Mouse (Mus musculus): ENCODE measurements around the gene Bcl2l11.

The Bcl2l11 gene

GRCm38 (mm10) chr2:128139781-128140180 is 13.9 kb downstream of the Bcl2l11 start:
- no peak for DNase-seq (ENCODE audit: low read depth, low spot score)

GRCm38 (mm10) chr2:128140183-128140582 is 14.3 kb downstream of the Bcl2l11 start:
- DNase-seq (ENCODE audit: low read depth, low spot score): no peak

DNA sequence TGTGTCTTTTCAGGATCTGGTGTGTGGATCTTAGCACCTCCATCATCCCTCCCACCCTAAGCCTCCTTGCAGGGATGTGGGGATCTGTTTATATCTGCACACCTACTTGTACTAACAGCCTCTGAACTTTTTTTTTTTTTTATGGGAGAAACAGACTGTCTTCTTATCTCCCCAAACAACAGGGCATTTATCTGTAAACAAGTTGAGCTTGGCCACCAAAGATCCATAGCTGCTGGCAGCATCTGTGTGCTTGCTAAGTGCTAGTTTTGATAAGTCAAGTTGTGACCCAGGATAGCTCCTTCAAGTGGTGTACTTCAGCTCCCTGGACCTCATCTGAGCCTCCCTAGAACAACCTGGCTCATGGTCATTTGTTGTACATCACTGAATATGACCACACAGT is 18.2 kb downstream of the Bcl2l11 start:
- no peak for DNase-seq (ENCODE audit: low read depth, low spot score)

- DNase-seq (ENCODE audit: low read depth, low spot score): no peak
These were observed 19.6 kb downstream of the Bcl2l11 start for GRCm38 (mm10) chr2:128145433-128145832.

GRCm38 (mm10) chr2:128149596-128149995 is 23.8 kb downstream of the Bcl2l11 start:
- no peak for DNase-seq (ENCODE audit: low read depth, low spot score)

DNA sequence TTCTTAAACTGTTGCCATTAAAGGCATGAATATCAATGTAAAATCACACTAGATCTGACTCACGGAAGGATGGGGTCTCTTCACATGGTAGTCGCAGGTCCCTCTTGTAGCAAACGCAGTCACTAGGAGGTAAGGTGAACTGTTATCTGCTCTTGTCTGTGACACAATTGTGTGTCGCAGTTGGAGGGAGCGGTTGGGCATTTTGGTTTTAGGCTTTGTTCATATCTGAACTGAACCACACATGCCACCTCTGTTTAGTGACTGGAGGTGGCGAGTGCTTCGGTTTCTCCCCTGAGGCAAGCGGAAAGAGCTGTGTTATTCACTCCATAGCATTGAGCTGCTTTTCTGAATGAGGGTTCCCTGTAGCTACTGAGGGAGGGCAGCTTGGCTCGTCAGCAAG is 26.4 kb downstream of the Bcl2l11 start:
- no peak for DNase-seq (ENCODE audit: low read depth, low spot score)

GRCm38 (mm10) chr2:128152845-128153550 is 27.2 kb downstream of the Bcl2l11 start:
- DNase-seq (ENCODE audit: low read depth, low spot score): no peak

- no peak for DNase-seq (ENCODE audit: low read depth, low spot score)
These were observed 27.7 kb downstream of the Bcl2l11 start for GRCm38 (mm10) chr2:128153551-128153910.

GRCm38 (mm10) chr2:128155412-128156066 is 29.7 kb downstream of the Bcl2l11 start:
- DNase-seq (ENCODE audit: low read depth, low spot score): no peak

GRCm38 (mm10) chr2:128156067-128156462 is 30.2 kb downstream of the Bcl2l11 start:
- no peak for DNase-seq (ENCODE audit: low read depth, low spot score)

DNA sequence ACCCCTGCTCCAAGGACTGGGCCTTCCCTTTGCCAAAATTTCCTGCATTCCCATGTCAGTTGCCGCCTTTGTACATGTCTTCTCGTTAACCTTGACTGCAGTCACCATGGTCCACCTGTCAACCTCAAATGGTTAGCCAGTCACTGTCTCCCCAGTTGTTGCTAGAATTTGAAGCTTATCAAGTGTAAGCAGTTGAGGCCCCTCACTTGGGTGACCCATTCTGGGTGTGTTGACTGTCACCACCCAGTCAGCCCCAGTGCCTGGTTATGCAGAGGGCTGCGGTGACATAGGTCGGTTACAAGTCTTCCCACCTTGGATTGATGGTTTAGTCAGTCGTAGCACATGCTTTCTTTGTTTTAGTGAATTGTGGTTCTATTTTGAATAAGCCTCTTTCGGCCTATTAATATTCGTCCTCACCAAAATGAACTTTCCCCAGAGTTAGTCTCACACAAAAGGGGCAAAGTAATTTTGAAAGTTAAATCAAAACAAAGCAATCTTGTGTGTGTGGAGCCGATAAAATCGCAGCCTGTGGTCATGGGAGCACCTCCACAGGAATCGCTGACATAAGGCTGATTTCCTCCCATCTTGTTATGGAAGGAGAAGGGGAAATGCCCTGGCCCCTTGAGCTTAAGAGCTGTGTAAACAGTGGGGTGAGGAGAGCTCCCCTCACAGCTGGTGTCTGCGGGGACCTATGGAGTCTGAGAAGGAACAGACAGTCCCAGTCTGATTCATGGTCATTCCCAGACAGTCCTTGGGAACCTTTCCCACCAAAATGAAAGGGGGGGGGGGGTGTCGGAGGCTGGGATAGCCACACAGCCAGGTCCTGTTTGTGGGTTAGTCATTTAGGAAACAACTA is 30.9 kb downstream of the Bcl2l11 start:
- DNase-seq (ENCODE audit: low read depth, low spot score): no peak

- DNase-seq (ENCODE audit: low read depth, low spot score): no peak
These were observed 33.0 kb downstream of the Bcl2l11 start for GRCm38 (mm10) chr2:128158734-128159410.

DNA sequence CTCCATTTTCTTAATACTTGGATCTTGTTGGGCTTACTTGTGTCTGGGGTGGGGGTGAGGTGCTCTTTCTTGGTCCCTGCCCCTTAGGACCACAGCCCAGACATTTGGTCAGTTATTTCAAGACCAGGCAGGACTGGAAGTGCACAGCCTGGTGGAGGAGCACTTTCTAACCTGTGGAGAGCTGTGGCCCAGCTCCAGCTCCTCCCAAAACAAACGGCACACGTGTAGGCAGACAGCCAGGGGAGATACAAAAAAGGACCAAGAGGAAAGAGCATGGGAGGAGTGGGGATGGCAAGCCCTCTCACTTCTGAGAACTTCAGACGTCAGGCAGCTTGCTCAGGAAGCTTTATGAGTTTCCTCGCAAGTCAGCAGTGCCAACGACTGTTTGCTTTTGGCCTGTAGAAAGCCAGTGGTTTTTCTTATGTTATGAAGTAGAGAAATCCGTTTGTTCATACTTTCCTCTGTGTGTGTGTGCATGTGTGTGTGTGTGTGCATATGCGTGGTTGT is 33.8 kb downstream of the Bcl2l11 start:
- no peak for DNase-seq (ENCODE audit: low read depth, low spot score)

- DNase-seq (ENCODE audit: low read depth, low spot score): no peak
These were observed 37.3 kb downstream of the Bcl2l11 start for GRCm38 (mm10) chr2:128163177-128163576.

DNA sequence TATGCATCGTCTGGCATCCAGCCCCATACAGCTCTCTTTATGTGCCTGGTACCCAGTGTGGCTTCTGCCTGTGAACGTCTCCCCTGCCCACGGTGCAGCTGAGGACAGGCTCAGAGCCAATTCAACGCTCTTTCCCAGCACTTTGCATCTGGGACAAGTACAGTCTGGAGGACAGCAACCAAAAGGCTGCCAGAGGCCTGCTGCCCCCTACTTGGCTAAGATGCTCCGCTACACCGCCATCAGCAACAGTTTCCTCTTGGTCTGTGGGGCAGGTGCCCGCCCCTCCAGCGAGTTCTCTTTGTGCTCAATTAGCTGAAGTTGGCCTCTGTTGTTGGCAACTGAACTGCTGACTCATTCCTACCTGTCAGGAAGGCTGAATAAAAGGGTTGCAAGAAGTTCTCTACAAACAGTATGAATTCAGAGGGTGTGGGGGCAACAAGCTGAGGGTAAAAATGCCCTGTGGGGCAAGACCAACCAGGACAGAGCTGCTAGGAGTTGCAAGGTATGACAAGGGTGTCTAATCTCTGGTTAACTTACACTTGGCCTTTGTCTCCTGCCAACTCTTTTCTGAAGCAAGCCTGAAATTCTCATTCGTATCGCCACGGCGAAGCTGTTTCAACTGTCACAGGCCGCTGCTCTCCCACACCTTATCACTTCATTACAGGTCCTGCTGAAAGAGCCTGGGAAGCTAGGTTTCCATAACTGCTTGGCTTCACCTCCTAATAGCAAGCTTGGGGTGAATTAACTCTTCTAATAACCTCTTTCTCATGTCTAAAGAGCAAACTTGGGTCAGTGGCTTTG is 41.0 kb downstream of the Bcl2l11 start:
- DNase-seq (ENCODE audit: low read depth, low spot score): no peak

DNA sequence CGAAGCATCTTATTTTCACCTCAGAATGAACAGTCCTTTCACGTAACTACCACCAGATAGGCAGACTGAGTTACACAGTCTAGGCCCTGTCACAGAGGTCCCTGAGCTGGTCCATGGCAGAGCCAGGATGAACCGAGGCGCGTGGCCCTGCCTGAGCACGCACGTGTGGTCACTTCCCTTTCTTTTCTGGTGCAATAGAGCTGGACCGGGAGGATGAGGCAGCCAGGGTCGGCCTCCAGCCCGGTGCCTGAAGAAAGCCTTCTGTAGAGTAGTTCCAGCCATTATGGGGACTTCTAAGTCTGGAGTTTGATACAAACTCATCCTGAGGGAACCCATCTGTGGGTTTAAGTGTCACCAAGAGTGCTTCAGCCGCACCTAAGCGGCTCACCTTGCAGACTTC is 42.1 kb downstream of the Bcl2l11 start:
- DNase-seq (ENCODE audit: low read depth, low spot score): no peak

GRCm38 (mm10) chr2:128169486-128169885 is 43.6 kb downstream of the Bcl2l11 start:
- DNase-seq (ENCODE audit: low read depth, low spot score): no peak

DNA sequence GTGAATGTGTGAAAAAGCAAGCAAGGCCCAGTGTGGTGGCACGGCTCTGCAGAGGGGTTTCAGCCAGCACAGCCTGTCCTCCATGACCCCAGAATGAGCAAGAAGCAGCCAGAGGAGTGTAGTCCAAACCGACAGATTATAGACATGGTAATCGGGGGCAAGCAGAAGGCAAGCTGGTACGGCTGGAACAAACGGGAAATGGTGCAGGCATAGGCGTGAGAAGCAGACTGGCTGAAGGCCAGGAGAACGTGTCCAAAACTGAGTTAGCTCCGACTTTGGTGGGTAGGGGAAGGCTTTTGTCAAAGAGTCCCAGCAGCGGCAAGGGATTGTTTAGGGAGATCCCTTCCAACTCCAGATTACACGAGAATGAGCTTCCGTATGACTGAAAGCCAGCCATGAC is 44.1 kb downstream of the Bcl2l11 start:
- no peak for DNase-seq (ENCODE audit: low read depth, low spot score)

DNA sequence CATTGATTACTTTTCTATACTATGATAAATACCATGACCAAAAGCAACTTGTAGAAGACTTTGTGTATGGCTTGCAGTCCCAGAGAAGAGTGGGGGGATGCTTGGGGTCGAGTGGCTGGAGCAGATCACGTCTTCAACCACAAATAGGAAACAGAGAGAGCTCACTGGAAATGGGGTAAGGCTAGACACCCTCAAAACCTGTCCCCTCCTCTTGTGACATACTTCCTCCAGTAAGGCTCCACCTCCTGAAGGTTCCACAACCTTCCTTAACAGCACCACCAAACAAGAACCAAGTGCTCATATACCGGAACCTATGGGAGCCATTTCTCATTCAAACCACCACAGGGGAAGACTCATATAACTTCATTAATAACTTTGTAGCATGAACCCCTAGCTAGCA is 44.8 kb downstream of the Bcl2l11 start:
- DNase-seq (ENCODE audit: low read depth, low spot score): no peak

DNA sequence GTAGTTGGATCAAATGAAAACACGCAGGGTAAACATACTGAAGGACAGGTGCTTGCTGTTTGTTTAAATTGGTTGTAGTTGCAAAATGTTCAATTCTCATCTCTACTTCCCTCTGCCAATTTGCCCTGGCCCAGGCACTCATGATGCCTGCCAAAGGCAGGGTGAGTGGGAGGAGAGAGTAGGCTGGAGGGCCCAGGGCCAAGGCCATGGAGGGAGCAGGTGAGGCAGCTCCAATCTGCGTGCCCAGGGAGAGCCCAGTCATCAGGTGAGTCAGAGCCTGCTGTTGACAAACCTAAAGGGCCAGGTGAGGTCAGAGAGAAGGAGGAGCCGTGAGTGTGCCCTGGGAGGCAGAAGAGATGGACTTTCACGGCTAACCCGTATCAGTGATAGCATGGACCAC is 46.4 kb downstream of the Bcl2l11 start:
- DNase-seq (ENCODE audit: low read depth, low spot score): no peak

- DNase-seq (ENCODE audit: low read depth, low spot score): no peak
These were observed 48.3 kb downstream of the Bcl2l11 start for GRCm38 (mm10) chr2:128174176-128174575.
